Mouse (Mus musculus): ENCODE data around the gene Pheta2.

DNA sequence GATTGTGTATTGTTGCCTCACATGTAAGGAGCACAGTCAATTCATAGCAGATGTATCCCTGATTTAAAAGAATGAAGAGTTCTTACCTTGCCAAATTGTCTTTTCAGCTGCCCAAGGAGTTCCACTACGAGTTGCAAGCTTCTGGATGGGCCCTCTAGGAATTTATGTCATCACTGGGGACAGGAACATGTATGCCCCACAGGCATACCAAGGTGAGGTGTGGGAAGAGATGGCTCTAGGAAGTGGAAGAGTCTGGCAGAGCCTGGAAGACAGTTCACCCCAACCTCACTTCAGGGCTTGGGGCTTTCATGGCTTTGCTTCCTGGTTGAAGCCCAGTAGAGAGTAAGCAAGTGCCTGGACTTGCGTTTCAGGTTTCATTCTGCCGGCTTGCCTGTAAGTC is 30.3 kb upstream of the Pheta2 start:
- TF ChIP-seq POLR2A (IDR thresholded peaks at IDR 0.05; ENCODE audit: borderline replicate concordance, control insufficient read depth, low read depth, low read length): no peak
- TF ChIP-seq CTCF (IDR thresholded peaks at IDR 0.05; ENCODE audit: control insufficient read depth, insufficient read depth, low read length): no peak

Data from bone marrow, adult 2 months (tissue).